Mouse (Mus musculus) urinary bladder, postnatal 10 days (tissue): Measurements from ENCODE around the gene Fgfr2.

ENCODE experiments used
- DNase-seq: peaks from one replicate; pipeline ENCODE4 v3.0.0; 2022; ENCODE audit warnings: low spot score

Gene Fgfr2

DNA sequence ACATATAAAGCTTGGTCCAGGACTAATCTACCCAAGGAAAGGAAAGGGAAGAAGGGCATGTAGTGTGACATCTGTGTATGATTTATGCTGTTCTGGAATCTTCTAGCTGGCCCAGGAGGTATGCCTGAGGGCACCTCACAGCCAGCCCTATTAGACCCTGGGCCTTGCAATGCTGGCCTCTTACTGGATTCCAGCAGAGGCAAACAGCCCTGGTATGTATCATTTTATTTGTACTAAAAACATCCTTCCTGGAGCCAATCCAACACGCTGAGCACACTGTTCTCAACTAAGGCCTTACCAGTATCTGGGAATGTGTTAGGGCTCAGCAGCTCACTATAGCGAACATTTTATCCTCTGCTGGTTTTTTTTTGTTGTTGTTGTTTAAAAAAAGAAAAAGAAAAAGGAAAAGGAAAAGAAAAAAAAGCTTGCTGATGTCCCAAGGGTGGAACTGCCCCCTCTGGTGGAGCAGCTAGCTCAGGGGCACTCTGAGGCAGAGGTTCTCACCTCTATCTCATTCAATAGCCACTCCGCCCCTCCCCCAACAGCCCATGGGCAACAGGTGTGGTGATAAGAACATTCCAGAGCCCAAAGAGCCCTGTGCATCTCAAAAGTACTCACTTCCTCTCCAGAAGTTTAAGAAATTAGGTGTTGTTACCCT lies 82.3 kb downstream of the Fgfr2 start:
- no peak for DNase-seq

DNA sequence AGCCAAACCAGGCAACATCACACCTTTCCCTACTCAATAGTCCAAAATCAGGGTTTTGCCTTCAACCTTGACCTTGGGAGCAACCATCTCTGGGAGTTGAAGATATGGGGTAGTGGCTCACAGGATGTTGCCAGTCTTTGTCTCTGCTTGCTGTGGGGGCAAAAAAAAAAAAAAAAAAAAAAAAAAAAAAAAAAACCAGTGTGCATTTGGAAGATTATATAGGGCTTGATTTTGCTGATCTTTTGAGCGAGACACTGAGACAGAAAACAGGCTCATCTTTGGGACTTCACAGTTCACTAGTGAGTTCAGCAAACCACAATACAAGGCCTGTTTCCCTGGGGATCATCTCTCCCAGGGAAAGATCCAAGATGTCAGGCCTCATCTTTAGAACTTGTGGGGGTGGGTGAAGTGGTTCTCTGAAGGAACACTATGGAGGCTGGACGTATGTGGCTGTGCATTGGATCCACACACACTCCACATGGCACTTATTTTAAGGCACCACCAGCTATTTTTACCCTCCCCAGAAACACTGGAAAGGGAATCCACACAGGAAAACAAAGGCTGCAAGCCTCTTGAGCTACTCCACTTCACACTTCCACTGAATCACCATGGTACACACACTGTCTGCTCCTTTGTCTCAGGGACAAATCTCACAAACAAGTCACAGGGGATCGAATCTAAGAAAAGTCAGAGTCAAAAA lies 83.4 kb downstream of the Fgfr2 start:
- no peak for DNase-seq

DNA sequence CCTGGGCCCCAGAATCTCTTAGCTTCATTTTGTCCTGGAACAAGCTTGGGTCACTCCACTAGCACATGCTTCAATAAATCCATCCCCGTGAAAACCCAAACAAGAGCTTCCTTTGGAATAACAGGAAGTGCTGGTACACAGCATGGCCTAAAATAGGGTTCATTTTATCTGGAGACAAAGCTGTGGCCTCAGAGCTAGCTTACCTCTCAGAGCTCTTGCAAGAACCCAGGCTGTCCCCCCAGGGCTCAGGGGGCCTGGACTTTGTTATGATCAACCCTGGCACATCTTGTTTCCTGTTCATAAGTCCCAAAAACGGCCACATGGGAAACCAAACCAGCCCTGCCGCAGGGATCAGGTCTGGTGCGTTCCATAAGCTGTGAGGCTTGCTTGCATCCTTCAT lies 85.5 kb downstream of the Fgfr2 start:
- DNase-seq: no peak

DNA sequence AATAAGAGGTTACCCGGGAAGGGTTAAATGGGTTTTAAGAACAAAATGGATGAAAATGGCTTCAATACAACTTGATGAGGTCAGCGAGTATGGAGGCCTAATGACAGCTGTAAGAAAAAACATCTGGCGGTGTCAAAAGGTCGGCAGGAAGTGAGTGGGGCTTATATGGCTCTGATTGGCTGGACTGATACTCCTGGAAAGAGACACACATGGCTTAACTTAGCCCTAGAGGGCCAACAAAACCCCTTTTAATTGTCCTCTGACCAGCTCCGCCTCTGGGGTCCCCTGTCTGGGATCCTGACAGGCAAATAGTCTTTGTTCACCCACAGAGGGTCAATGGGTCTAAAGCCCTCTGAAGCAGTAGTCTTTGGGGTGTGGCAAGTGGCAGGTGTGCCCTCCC lies 85.9 kb downstream of the Fgfr2 start:
- DNase-seq: no peak

DNA sequence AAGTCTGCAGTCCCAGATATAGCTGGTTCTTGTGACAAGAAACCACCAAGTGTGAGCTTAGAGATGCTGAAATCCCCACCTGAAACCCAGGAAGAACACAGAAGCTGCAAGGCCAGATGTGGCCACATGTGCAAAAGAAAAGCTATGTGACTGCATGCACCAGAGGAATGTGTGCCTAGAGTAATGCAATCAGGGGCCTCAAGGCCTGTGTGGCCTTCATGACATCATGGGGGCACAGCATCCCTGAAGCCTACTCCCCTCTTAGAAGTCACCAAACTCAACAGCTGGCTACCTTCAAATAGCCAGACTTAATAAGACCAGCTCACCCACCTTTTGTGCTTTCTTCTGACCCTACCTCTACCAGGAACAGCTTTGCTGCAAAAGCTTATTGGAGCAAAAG lies 87.2 kb downstream of the Fgfr2 start:
- no peak for DNase-seq

DNA sequence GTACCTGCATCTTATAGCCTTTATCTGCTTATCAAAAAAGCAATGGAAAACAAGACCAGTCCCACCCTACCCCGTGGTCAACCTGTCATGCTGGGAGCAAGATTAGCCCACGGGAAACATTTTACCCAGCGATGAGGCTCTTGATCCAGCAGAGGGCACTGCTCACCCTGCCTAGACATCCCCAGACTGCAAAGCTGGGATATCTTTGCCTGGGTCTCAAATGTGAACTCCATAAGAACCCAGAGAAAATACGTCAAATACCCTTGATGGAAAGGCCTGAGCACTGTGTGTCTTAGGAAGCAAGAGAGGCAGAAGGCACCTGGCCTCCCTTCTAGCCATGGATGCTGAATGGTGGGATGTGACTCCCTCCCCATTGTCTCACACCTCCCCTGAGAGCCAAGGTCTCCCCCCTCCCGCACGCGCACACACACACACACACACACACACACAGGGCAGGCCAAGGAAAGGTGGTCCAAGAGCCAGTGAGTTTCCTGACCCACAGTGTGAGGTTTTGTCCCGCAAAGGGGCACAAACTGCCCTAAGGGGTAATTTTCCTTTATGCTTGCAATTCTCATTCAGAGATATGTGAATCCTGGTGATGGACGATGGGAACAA lies 90.5 kb downstream of the Fgfr2 start:
- DNase-seq: no peak

DNA sequence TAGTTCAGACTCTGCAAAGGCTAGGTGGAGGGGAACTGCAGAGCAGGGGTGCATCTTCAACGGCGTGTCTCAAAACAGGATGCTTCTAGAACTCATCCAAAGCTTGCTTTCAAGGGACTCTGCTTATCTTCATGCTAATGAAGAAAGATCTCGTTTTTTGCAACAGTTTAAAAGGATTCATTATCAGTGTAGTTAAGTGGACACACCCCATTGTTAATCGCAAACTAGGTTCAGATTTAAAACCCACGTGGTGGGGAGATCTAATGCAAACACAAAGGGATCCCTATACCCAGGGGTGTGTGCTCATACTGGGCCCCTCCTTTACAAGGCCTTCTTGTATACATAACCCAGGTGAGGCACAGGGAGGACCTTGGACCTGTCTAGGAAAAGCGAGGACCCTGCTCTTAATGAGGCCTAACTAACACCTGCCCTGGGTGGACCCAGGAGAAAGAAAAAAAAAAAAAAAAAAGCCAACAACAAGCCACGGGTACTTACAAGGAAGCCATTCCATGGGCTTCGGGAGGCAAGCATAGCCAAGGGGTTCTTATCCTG lies 93.6 kb downstream of the Fgfr2 start:
- no peak for DNase-seq

DNA sequence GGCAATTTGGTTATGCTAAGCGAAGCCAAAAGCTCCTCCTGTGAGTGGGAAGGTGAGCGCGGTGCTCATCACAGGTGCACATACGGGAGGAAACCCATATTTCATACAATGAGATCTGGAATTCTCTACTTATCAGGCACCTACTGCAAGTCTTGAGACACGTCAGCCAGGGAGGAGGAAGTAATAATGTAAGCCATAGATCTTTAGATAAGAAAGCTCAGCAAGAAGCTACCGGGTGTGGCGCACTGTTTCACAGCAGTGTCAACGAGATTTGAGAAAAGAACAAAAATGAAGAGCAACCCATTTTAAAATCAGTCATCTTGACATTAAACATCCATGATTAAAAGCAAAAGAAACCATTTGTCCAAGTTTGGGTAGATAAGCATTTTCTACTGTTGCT lies 94.1 kb downstream of the Fgfr2 start:
- DNase-seq: no peak

DNA sequence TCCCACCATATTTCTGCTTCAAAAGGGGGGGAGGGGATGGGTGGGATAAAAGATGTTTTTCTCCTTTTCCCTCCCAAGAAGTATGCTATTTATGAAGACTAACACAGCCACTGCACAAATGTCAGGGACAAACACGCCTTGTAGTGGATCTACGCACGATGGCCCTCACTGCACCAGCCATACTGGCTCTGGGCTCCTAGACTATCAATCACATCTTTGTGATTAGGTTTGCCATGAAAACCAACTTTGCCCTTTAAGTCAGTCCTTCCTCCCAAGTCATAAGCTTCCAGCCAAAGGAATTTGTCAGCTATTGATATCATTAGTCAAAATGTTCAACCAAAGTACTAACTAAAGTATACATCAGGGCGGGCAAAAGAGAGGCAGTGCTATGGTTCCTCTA lies 95.2 kb downstream of the Fgfr2 start:
- DNase-seq: no peak

DNA sequence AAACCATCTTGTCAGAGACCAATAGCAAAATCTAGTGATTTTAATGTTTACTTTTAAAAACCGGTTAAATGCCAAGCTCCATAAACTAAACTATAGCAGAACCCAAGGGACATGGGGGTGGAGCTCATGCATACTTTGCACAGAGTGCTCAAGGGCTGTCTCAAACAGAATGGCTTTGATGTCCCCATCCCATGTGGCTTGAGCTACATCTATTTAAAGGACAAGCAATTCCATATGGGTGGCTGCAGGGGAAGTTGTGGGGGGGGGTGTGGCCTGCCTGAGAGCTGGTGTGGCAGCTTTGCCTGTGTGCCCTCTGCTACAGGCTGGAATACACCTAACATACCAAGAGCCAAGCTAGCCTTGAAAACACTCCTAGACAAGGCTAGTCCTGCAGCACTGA lies 98.5 kb downstream of the Fgfr2 start:
- no peak for DNase-seq

DNA sequence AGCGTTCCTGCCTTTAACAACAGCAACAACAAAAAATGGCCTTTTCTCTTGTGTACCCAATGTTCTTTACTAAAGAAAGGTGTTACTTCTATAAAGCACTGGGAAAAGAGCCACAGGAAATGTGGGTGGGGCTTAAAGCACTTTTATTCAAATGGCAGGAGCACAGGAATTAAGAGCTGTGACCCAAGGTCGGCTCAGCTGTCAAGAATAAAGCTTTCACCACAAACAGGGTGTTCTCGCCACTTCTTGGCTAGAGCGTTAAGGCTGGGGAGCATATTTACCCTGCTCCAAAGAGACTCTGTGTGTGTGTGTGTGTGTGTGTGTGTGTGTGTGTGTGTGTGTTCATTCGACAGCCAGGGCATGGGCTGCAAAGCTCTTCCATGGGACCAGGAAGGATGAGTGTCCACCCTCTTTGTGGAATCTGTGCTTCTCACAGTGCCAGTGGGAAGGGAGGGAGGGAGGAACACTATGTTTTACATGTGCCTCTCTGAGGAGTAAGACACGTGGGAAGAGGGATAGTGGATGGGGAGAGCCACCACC lies 103.6 kb downstream of the Fgfr2 start:
- DNase-seq: no peak

DNA sequence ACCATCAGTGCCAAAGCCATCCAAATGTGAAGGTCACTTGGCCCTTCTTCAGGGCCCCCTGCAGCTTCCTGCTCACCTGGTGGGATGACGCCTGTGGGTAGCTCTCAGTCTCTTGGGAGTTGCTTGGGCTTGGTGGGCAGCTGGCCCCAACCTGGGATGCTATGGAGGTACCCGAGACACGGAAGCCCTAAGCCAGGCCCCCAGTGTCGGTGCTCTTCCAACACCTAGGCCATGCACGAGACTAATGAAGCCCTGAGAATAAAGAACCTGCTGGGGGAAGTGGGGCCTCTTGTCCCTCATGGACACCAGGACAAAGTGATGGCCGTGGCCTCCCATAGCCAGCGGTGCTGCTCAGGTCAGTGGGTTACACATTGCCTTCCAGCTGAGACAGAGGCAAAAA lies 104.2 kb downstream of the Fgfr2 start:
- no peak for DNase-seq

DNA sequence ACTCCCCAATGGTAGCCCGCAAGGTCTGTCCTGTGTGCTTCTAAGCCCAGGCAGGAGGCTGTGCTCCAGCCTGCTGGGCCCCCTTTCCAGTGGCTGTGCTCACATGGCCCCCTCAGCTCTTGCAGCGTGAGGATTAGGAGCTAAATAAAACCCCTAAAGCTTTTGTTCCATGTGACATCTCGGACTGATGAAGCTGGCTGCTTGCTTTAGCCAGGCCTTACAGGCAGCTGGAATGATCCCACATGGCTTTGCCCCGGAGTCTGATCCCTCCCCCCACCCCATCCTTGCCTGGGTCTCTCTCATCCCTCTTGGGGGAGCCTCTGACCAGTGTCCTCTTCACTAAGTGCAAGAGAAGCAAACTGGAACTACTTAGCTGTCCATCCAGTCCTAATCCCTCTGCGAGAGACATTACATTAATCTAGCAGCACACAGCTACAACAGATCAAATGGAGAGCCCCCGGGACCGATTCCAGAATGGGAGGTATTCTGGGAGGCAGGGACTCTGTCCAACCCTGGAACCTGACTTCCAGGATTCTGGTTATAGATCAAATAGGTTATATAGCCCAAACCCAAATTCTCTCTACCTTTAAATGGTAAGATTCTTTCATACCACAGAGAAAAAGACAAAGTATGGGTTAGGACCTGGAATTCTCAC lies 107.6 kb downstream of the Fgfr2 start:
- DNase-seq: no peak

DNA sequence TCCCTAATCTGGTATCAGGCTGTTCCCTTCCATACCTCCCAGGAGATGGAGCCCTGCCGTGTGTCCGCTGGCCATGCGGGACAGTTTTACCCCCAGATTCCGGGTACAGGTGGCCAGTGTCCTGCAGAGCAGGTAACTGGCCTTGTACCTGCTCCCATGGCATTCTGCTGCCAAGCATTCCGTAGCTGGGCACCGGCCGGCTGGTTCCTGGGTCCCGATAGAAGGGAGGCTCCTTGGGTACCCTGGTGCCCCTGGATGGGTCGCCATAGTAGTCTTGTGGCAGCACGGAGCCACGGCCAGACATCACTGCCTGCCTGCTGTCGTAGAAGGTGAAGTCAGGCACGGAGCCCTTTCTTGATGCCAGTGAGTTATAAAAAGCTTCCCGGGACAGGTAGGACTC lies 108.5 kb downstream of the Fgfr2 start:
- no peak for DNase-seq

DNA sequence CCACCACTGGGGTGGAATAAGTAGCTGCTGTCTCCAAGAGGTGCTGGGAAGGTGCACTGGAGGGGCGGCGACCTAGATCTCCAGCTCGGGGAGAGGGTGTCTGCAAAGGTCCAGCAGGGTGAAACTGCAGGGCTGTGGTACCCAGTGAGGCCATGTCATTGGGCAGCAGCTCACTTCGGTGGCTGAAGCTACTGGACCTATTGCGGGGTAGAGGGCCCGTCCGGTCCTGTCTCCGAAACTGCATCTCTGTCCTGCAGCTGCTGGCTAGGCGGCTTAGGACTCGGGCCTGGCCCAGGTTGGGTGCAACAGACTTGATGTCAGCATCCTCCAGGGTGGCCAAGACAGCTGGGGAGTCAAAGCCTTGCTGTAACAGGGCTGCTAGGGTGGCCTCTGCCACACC lies 109.2 kb downstream of the Fgfr2 start:
- no peak for DNase-seq

DNA sequence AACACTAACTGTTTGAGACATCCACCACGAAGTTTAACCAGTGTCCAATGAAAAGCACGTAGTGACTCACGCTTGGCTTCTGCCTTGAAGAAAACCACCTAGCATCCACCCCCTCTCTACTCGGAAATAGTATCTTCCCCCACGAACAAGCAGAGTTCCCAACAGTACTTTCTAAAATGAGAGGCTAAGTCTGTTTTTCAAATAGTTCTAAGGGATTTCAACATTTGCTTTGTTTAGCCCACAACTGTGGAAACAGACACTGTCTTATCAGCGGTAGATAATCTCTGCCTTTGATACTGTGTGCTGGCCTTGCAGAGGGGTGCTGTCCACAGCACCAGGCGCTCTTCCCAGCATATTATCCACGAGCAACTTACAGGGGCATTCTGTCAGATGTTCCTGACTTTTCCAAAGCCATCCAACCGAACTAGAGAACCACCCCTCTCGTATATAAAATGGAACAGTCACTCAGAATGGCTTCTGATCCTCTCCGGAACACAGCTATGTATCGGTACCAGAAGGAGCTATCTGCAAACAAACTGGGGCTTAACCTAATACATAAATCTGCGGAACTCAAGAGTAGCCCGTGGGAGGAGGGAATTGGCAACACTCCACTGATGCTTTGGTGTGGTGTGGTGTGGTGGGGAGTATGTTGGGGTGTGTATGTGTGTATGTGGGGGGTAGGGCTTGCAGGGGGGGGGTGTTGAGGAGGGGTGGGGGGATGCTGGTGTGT lies 110.3 kb downstream of the Fgfr2 start:
- DNase-seq: no peak

DNA sequence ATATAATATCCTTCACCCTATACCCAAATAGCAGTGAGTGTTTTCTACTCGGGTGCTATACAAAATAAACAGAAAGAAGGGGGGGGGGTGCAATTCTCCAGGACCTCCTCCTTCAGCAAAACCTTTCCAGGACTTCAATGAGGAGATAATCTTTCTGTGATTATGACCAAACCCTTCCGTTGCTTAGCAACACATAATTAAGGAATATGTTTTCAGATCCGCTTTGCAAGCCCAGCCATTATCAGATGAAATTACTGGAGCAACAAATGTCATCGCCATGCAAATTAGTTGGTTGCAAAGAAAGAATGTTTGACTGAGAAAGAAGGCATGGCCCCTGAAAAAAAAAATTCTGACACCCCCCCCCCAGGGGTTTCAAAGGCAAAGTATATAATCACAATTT lies 111.5 kb downstream of the Fgfr2 start:
- DNase-seq: no peak

DNA sequence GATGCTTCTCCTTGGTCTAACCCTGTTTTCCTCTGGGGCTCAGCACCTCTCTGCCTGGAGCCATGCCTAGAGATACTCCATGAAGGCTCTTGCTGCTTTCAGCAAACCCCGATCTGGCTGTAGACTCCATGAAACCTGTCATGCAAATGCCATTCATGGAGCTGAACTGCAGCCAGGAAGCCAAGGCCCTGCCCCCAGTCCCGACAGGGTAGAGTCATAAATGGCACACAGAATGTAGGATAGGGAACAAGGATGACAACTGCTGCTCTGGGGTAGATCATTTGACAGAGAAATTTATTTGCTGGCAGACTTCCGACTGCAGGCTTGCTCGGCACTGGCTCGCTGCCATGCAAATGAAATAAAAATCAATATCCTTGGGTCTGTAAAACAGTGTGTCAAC lies 112.0 kb downstream of the Fgfr2 start:
- no peak for DNase-seq

DNA sequence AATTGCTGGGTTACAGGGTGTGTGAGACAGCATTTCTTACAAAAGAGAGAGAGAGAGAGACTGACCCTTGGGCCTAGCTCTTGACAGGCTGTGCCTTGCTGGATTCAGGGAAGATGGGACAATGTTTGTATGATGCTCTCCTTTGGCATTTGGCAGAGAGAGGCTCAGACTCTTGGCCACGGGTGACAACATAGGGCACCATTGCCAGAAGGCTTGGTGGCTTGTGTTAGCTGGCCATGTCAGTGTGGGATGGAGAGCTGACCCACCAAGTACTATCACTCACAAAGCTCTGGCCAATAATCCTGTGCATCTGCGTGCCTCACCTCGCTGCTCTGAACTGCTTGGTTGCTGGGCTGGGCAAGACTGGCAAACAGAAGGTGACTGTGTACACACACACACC lies 112.7 kb downstream of the Fgfr2 start:
- DNase-seq: no peak

DNA sequence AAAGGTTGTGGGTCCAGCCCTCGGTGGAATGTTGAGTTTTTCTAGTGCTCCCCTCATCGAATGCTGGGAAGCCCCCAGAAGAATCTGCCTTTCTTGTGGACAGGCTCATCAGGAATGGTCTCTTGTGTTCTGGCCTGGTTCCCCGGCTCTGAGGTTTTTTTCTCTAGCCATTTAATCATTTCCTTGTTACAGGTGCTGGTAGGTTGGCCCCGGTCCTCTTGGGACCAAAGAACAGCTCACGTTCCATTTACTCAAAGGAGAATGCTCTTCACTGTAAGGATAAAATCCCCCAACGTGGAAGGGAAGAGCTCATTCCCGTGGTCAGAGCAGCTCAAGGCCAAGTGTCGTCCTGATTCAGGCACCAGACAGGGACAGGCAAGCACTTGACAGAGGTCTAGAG lies 113.5 kb downstream of the Fgfr2 start:
- DNase-seq: no peak

DNA sequence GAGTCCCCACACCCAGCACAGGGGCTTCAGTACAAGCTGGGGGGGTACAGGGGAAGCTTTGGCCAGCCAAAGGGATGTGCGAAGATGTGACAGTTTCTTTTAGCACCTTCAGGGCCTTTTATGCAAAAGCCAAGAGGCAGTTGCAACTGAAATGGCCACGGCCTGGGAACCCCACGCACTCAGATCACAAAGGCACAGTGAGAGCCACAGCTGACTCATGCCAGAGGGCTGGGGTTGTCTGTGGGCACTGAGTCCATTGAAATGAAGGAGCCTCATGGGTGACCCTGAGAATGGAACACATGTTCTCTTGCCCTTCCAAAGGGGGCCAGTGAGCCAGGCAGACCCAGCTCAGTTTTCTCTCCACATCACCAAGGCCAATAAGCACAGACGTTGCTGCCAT lies 114.5 kb downstream of the Fgfr2 start:
- no peak for DNase-seq

DNA sequence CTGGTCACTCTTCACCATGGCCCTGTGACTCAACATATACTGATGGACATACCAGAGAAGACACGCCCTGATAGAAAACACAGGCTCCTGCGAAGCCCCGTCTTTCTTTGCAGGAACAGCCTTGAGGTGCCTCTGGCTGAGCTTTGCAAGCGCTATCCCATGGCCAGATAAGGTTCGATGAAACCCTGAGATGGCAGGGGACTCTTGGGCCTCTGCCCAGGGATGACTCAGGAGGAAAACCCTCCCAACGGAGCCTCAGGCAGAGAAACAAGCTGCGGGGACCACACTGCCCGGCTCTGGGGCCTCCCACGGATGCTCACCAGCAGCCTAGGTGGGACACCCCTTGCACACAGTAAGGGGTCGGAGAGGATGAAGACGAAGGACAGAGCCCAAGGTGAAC lies 115.8 kb downstream of the Fgfr2 start:
- DNase-seq: no peak
